In genomic region chr15:60097141-60097540, GRCm38 (mm10) we compare ENCODE assay signal across 8 mouse cellular contexts.
DNase-seq lines count a peak whose midpoint lies in the region; TF ChIP-seq lines count a peak whose summit lies in the region.

No protein-coding gene starts in this region.

- no peaks in the 10 kb centered on the region for H3K4me1 ChIP-seq in cortical plate, adult 2 months (ENCODE audit: control insufficient read depth, insufficient read depth, low read length)

- no peak overlapping the region for H3K27ac ChIP-seq in cortical plate, adult 2 months (ENCODE audit: insufficient read depth, low read length)

- TF ChIP-seq CTCF in cortical plate, adult 2 months (IDR thresholded peaks at IDR 0.05; ENCODE audit: extremely low read depth, insufficient read depth, low read length) = peak; percentile 69

- H3K4me3 ChIP-seq in cortical plate, adult 2 months (ENCODE audit: insufficient read depth, low read length) = no peak overlapping the region

- no peak for TF ChIP-seq POLR2A in cortical plate, adult 2 months (IDR thresholded peaks at IDR 0.05; ENCODE audit: extremely low read depth, insufficient read depth, low read length)

- DNase-seq in CD4-positive helper T cell, adult 2 months (ENCODE audit: low read depth, low spot score) = peak; percentile 83
- DNase-seq in ZHBTc4 (ENCODE audit: low read depth, low spot score) = peak; percentile 51
- peak; percentile 19 for DNase-seq in heart, adult 8-10 months (ENCODE audit: low spot score)
- DNase-seq in layer of hippocampus, adult 18-20 months (ENCODE audit: low spot score in 2 of 2) = peak; percentile 56 to 86
- peak; percentile 68 for DNase-seq in lung, postnatal 10 days
- DNase-seq in right cerebral cortex, adult 2 months (ENCODE audit: low spot score in 2 of 2) = peak; percentile 81 to 82
- DNase-seq in urinary bladder, postnatal 14 days (ENCODE audit: low spot score) = peak; percentile 61

Comparison
In these comparisons a context has a peak if more than half of its experiments do, and no peak if none do; other contexts are left out.
1. DNase-seq: peak in every context shown above with its lines; median percentile 83 in CD4-positive helper T cell, adult 2 months; 82 in right cerebral cortex, adult 2 months; 71 in layer of hippocampus, adult 18-20 months; 68 in lung, postnatal 10 days; 61 in urinary bladder, postnatal 14 days; 51 in ZHBTc4; 19 in heart, adult 8-10 months.